Mouse (Mus musculus) neural tube, embryonic 11.5 days (tissue): Measurements from ENCODE around the gene Armh3. TPM values are rescaled to one million over a fixed set of nuclear protein-coding genes. Genes with fewer than 3 reads are reported as not detected.

Source experiments
- ATAC-seq: fragments of 200-750 bp; cut with Nextera tagmentation; 2 replicates; pipeline ENCODE4 v1.8.0; 2017; ENCODE audit warnings: moderate number of reproducible peaks, mild to moderate bottlenecking, moderate TSS enrichment, moderate library complexity; ENCODE audit not compliant: insufficient read depth, low FRiP score, low TSS enrichment
- DNase-seq: peaks from one replicate; pipeline ENCODE4 v3.0.0-alpha.2; 2015; ENCODE audit warnings: low spot score
- H3K27ac ChIP-seq: fragments of 300-500 bp; sonication (generic); 2 replicates; pipeline ENCODE4 v1.5.1; 2014; ENCODE audit warnings: low read depth, mild to moderate bottlenecking, low read length
- H3K27me3 ChIP-seq: fragments of 300-500 bp; sonication (generic); 2 replicates; pipeline ENCODE4 v1.6.1; 2014; ENCODE audit warnings: mild to moderate bottlenecking, low read length, mixed read lengths; ENCODE audit not compliant: control insufficient read depth, insufficient read depth
- H3K36me3 ChIP-seq: fragments of 300-500 bp; sonication (generic); 2 replicates; pipeline ENCODE4 v1.6.1; 2014; ENCODE audit warnings: mild to moderate bottlenecking, low read length, moderate library complexity, mixed read lengths; ENCODE audit not compliant: control insufficient read depth, insufficient read depth
- H3K4me1 ChIP-seq: fragments of 300-500 bp; sonication (generic); 2 replicates; pipeline ENCODE4 v1.6.1; 2014; ENCODE audit warnings: low read length, mixed read lengths; ENCODE audit not compliant: control insufficient read depth, insufficient read depth
- H3K4me2 ChIP-seq: fragments of 300-500 bp; sonication (generic); 2 replicates; pipeline ENCODE4 v1.6.1; 2014; ENCODE audit warnings: low read depth, mild to moderate bottlenecking, moderate library complexity
- H3K4me3 ChIP-seq: fragments of 300-500 bp; sonication (generic); 2 replicates; pipeline ENCODE4 v1.5.1; 2014; ENCODE audit warnings: low read depth, low read length
- H3K9ac ChIP-seq: fragments of 300-500 bp; sonication (generic); 2 replicates; pipeline ENCODE4 v1.6.1; 2014; ENCODE audit warnings: mild to moderate bottlenecking, low read length
- H3K9me3 ChIP-seq: fragments of 300-500 bp; sonication (generic); 2 replicates; pipeline ENCODE4 v1.6.1; 2016; ENCODE audit warnings: low read length; ENCODE audit not compliant: control insufficient read depth
- WGBS: fragments of 180-500 bp; shearing (Covaris S2); extraction: QIAGEN DNeasy Blood & Tissue Kit; methylation state at CpG from one replicate; pipeline ENCODE4 v1.1.7; 2014; 5-methylcytosine and 5-hydroxymethylcytosine counted together
- polyA plus RNA-seq: library from polyadenylated mRNA; unstranded; fragments of >200 nt; fragmentation: Nextera tagmentation; extraction: Ambion mirVana; gene quantifications from 2 replicates; pipeline ENCODE4 v1.2.1, GENCODE M21; 2014

Armh3 gene
- 16.7 and 17.9 TPM in 2 replicates for polyA plus RNA-seq

DNA sequence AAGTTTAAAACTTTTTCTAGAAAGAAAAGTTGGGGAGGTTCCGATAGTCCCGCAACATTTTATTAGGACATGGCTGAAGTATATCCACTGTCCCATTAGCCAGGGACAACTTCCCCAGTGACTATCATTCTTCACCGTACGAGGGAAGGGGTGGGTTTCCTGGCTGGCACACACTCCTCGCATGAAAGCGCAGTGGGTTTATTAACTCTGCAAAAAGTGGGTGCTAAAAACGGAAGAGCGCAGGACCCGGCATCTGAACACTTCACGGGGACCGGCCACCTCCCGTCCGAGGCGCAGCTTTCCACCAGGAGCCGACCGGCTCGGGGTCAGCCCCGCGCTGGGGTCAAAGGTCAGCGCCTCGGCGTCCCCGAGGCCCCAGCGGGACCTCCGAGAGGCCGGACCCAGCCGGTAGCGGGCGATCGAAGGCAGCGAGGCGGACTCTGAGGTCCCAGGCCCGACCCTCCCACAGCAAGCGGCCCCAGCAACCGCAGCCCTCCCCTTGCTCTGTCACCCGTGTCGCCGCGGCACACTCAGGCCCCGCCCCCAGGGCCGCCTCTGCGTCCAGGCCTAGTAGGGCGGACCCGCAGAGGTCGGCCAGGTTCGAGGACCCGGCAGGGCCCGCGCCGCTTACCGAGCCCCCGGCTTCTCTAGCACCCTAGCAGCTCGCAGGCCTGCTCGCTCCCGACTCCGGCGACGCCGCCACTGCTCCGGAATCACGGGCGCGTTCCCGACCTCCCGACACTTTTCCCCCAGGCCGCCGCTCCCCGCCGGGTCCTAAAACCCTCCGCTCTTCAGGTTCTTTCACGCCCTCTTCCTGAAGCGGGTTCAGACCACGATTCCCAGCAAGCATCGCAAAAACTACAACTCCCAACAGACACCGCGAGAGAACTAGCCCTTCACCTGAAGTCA, at the start of gene Armh3:
Gene Armh3, minus strand, starts transcription at position 704 of the 909 bp plus-strand sequence.
- Histone ChIP-seq H3K27ac (peak within 1 kb of the TSS; percentile 95), H3K4me1 (peaks cover 2% of the 10 kb centered on the region; the same call in 1 of the 2 replicates), H3K4me2 (peak within 1 kb of the TSS; percentile 63), H3K27me3 (no peaks in the 10 kb centered on the region), H3K36me3 (no peaks in the 10 kb centered on the region), H3K9ac (peak within 1 kb of the TSS; percentile 91), H3K9me3 (no peaks in the 10 kb centered on the region), H3K4me3 (peak within 1 kb of the TSS; percentile 85)
- DNase-seq (peak; percentile 95), ATAC-seq (peak; percentile 95)
- 2% methylated on average over 65 of the region's 76 CpGs for WGBS

DNA sequence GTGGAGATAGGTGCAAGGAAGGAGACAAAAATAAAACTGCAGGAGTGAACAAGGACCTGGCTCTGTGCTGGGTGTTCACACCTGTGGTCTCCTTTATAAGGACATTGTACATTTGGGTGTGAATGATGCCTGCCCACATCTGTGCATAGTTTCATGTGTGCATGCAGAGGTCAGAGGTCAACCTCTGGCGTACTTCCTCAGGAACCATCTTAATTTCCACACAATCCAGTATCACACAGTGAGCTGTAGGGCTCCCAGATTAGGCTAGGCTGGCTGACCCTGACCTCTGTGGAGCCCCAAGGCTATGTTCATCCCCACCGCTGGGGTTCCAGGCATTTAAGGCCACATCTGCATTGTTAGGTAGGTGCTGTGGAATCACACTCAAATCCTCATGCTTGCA, 49.1 kb upstream of the Armh3 start:
- Histone ChIP-seq H3K4me1 (peaks cover 21% of the 10 kb centered on the region), H3K27ac (no peak overlapping the region), H3K9ac (no peak overlapping the region), H3K4me3 (no peak overlapping the region), H3K4me2 (no peak overlapping the region), H3K27me3 (no peaks in the 10 kb centered on the region), H3K9me3 (no peaks in the 10 kb centered on the region), H3K36me3 (no peaks in the 10 kb centered on the region)
- DNase-seq (no peak), ATAC-seq (no peak)
- WGBS = 77% methylated on average over 2 of the region's 2 CpGs

DNA sequence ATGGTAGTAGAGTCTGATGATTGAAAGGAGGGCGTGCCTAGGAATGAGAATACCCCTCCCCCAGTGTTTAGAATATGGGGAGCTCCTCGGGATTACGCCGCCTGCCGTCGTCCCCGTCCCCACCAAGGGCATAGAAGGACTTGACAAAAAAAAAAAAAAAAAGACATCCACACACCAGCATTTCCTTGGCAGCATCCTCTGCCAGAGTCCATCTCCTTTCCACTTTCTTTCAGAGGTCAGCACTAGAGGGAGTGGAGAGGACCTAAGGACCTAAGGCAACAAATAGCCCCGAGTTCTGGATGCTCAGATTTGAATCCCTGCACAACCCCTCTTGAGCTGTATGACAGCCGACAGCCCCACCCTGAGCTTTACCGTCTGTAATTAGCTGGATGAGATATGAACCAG, 48.3 kb upstream of the Armh3 start:
- Histone ChIP-seq H3K4me3 (no peak overlapping the region), H3K4me2 (peak overlapping the region; percentile 80; the same call in 1 of the 2 replicates), H3K27ac (no peak overlapping the region), H3K36me3 (no peaks in the 10 kb centered on the region), H3K4me1 (peaks cover 29% of the 10 kb centered on the region), H3K27me3 (no peaks in the 10 kb centered on the region), H3K9ac (no peak overlapping the region), H3K9me3 (no peaks in the 10 kb centered on the region)
- 9% methylated on average over 10 of the region's 10 CpGs for WGBS
- ATAC-seq (no peak), DNase-seq (no peak)

GRCm38 (mm10) chr19:46045696-46046311, 47.5 kb upstream of the Armh3 start:
- DNase-seq = no peak
- Histone ChIP-seq H3K4me2 (peak overlapping the region; percentile 80), H3K9ac (peak overlapping the region; percentile 96), H3K4me3 (peak overlapping the region; percentile 95), H3K27me3 (no peaks in the 10 kb centered on the region), H3K4me1 (peaks cover 37% of the 10 kb centered on the region), H3K36me3 (no peaks in the 10 kb centered on the region), H3K27ac (peak overlapping the region; percentile 96), H3K9me3 (no peaks in the 10 kb centered on the region)
- WGBS = 0% methylated on average over 7 of the region's 7 CpGs
- peak; percentile 16 for ATAC-seq

- peak within 1 kb of the TSS; percentile 98 for H3K27ac ChIP-seq
- DNase-seq (peak; percentile 91), ATAC-seq (peak; percentile 56)
- peak within 1 kb of the TSS; percentile 80 for H3K4me2 ChIP-seq
- H3K36me3 ChIP-seq = no peaks in the 10 kb centered on the region
- no peaks in the 10 kb centered on the region for H3K27me3 ChIP-seq
- under 1% methylated on average over 68 of the region's 84 CpGs for WGBS
- peaks cover 43% of the 10 kb centered on the region for H3K4me1 ChIP-seq
- H3K9me3 ChIP-seq = no peaks in the 10 kb centered on the region
- H3K9ac ChIP-seq = peak within 1 kb of the TSS; percentile 96
- peak within 1 kb of the TSS; percentile 95 for H3K4me3 ChIP-seq
Measured at GRCm38 (mm10) chr19:46044993-46045695, 46.9 kb upstream of the Armh3 start, which contains the start of gene Ldb1. Ldb1 (minus strand) TSS chr19:46045214.

DNA sequence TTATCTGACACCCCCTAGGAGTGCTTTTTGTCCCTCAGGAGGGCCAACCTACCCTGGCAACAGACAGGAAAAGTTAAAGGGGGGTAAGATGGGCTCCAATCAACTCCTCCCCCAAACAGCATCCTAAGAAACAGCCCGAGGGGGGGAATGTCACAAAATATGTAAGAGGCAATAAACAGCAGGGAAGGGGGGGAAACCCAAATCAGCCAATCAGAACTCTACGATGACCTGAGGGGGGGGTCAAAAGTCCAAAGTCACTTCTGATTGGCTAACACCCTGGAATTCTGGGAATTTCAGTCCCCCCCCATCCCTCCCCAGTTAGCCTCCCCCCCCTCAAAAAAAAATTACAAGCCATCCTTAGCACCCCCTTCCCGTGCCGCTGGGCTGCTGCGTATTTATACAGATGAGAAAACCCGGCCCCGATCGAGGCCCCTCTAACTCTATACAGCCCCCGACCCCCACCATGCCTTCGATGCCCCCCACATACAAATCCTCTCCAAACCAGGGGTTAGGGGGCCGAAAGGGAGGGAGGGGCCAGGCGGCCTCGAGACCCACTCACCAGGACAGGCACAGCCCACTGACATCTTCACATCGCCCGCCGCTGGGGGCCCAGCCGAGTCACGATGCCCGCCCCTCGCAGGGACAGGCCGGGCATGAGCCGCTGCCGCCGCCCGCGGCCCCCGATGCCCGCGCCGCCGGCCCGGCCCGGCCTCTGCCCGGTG, 46.1 kb upstream of the Armh3 start, which contains the start of gene Pprc1:
Gene Pprc1, plus strand, starts transcription at position 616 of the 722 bp plus-strand sequence.
- Histone ChIP-seq H3K4me3 (peak within 1 kb of the TSS; percentile 95), H3K27ac (peak within 1 kb of the TSS; percentile 98), H3K36me3 (no peaks in the 10 kb centered on the region), H3K9me3 (no peaks in the 10 kb centered on the region), H3K9ac (peak within 1 kb of the TSS; percentile 96), H3K4me2 (peak within 1 kb of the TSS; percentile 80), H3K4me1 (peaks cover 46% of the 10 kb centered on the region), H3K27me3 (no peaks in the 10 kb centered on the region)
- DNase-seq (peak; percentile 38), ATAC-seq (peak; percentile 25)
- 0% methylated on average over 28 of the region's 34 CpGs for WGBS

DNA sequence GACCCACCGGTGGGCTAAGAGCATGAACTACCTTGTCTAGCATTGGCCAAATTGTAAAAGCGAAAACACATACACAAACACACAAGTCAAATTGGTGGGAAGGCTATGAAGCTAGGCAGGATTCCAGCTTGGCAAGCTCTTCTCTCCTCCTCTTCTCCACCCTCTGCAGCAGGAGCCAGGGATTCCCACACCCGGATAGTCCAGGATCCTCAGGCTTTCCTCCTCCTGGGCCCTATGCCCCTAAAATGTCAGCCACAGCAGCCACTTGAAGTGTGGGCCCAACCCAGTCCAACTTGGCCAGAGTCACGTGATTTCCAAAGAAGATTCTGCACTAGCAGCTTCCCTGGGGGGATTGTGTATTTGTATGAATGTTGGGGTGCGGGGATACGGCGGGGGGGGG, 45.1 kb upstream of the Armh3 start:
- ATAC-seq (no peak), DNase-seq (no peak)
- WGBS = 81% methylated on average over 7 of the region's 7 CpGs
- Histone ChIP-seq H3K4me2 (peak overlapping the region; percentile 80), H3K27me3 (no peaks in the 10 kb centered on the region), H3K4me3 (peak overlapping the region; percentile 95), H3K9me3 (no peaks in the 10 kb centered on the region), H3K36me3 (no peaks in the 10 kb centered on the region), H3K27ac (peak overlapping the region; percentile 98; the same call in 1 of the 2 replicates), H3K4me1 (peaks cover 46% of the 10 kb centered on the region), H3K9ac (0 out of 2 replicates have a peak overlapping the region, but pooled peaks have one; percentile 7)
